Mouse (Mus musculus) intestine, embryonic 16.5 days (tissue): ENCODE data around the gene Hspg2. TPM values are rescaled to one million over a fixed set of nuclear protein-coding genes. Genes with fewer than 3 reads are reported as not detected.

Experiments used
- ATAC-seq: fragments of 200-750 bp; cut with Nextera tagmentation; 2 replicates; pipeline ENCODE4 v1.8.0; 2017; ENCODE audit warnings: moderate TSS enrichment, moderate library complexity
- H3K27ac ChIP-seq: fragments of 300-500 bp; sonication (generic); 2 replicates; pipeline ENCODE4 v1.5.1; 2014; ENCODE audit warnings: mild to moderate bottlenecking, low read length
- H3K27me3 ChIP-seq: fragments of 300-500 bp; sonication (generic); replicated peaks from 2 replicates; pipeline ENCODE4 v1.6.1; 2014; ENCODE audit warnings: low read length, control low read depth, mixed read lengths; ENCODE audit not compliant: control insufficient read depth, insufficient read depth
- H3K36me3 ChIP-seq: fragments of 300-500 bp; sonication (generic); 2 replicates; pipeline ENCODE4 v1.6.1; 2014; ENCODE audit warnings: low read length, control low read depth; ENCODE audit not compliant: control insufficient read depth, insufficient read depth
- H3K4me1 ChIP-seq: fragments of 300-500 bp; sonication (generic); 2 replicates; pipeline ENCODE4 v1.6.1; 2014; ENCODE audit warnings: low read length, control low read depth, mixed read lengths; ENCODE audit not compliant: control insufficient read depth, insufficient read depth
- H3K4me2 ChIP-seq: fragments of 300-500 bp; sonication (generic); 2 replicates; pipeline ENCODE4 v1.6.1; 2014; ENCODE audit warnings: low read depth, low read length, control low read depth
- H3K4me3 ChIP-seq: fragments of 300-500 bp; sonication (generic); 2 replicates; pipeline ENCODE4 v1.5.1; 2014; ENCODE audit warnings: mild to moderate bottlenecking, low read length
- H3K9ac ChIP-seq: fragments of 300-500 bp; sonication (generic); 2 replicates; pipeline ENCODE4 v1.6.1; 2014; ENCODE audit warnings: low read depth, low read length
- H3K9me3 ChIP-seq: fragments of 300-500 bp; sonication (generic); 2 replicates; pipeline ENCODE4 v1.6.1; 2016; ENCODE audit warnings: low read length, control low read depth; ENCODE audit not compliant: control insufficient read depth
- WGBS: fragments of 180-500 bp; shearing (Covaris S2); extraction: QIAGEN DNeasy Blood & Tissue Kit; methylation state at CpG from one replicate; pipeline ENCODE4 v1.1.7; 2014; 5-methylcytosine and 5-hydroxymethylcytosine counted together
- polyA plus RNA-seq: library from polyadenylated mRNA; unstranded; fragments of >200 nt; fragmentation: Nextera tagmentation; extraction: Ambion mirVana; gene quantifications from 2 replicates; pipeline ENCODE4 v1.2.1, GENCODE M21; 2015

Gene Hspg2
- polyA plus RNA-seq, 1 experiment from 2014 or later = 24.5 TPM

GRCm38 (mm10) chr4:137476065-137476760, 7.6 kb downstream of the Hspg2 start:
- ATAC-seq = peak; percentile 80
- peaks cover 81% of the 10 kb centered on the region for H3K4me1 ChIP-seq
- 20% methylated on average over 10 of the region's 10 CpGs for WGBS

GRCm38 (mm10) chr4:137476761-137477237, 8.2 kb downstream of the Hspg2 start:
- no peaks in the 10 kb centered on the region for H3K9me3 ChIP-seq
- H3K4me1 ChIP-seq = peaks cover 82% of the 10 kb centered on the region
- H3K9ac ChIP-seq = peak overlapping the region; percentile 55
- H3K27ac ChIP-seq = peak overlapping the region; percentile 81
- no peaks in the 10 kb centered on the region for H3K27me3 ChIP-seq
- peak; percentile 14 for ATAC-seq
- peak overlapping the region; percentile 36 for H3K4me3 ChIP-seq
- peak overlapping the region; percentile 56 for H3K4me2 ChIP-seq
- 14% methylated on average over 17 of the region's 17 CpGs for WGBS
- H3K36me3 ChIP-seq = no peaks in the 10 kb centered on the region

More at GRCm38 (mm10) chr4:137476065-137476760, 7.6 kb downstream of the Hspg2 start:
- Histone ChIP-seq H3K27me3 (no peaks in the 10 kb centered on the region), H3K9ac (peak overlapping the region; percentile 55), H3K4me2 (peak overlapping the region; percentile 56), H3K36me3 (no peaks in the 10 kb centered on the region), H3K27ac (peak overlapping the region; percentile 81), H3K4me3 (peak overlapping the region; percentile 36), H3K9me3 (no peaks in the 10 kb centered on the region)

- Histone ChIP-seq H3K4me1 (peaks cover 90% of the 10 kb centered on the region), H3K9ac (peak overlapping the region; percentile 55; the same call in 1 of the 2 replicates), H3K4me3 (no peak overlapping the region), H3K4me2 (0 out of 2 replicates have a peak overlapping the region, but pooled peaks have one; percentile 56), H3K27me3 (no peaks in the 10 kb centered on the region), H3K36me3 (no peaks in the 10 kb centered on the region), H3K27ac (peak overlapping the region; percentile 81), H3K9me3 (no peaks in the 10 kb centered on the region)
- ATAC-seq = no peak
- WGBS = 59% methylated on average over 6 of the region's 6 CpGs
These were observed 9.0 kb downstream of the Hspg2 start for GRCm38 (mm10) chr4:137477611-137478010.

GRCm38 (mm10) chr4:137478306-137478705, 9.7 kb downstream of the Hspg2 start:
- no peaks in the 10 kb centered on the region for H3K9me3 ChIP-seq
- H3K4me3 ChIP-seq = no peak overlapping the region
- peak overlapping the region; percentile 34 for H3K27ac ChIP-seq
- no peak overlapping the region for H3K4me2 ChIP-seq
- H3K36me3 ChIP-seq = no peaks in the 10 kb centered on the region
- no peak for ATAC-seq
- H3K4me1 ChIP-seq = peaks cover 86% of the 10 kb centered on the region
- no peaks in the 10 kb centered on the region for H3K27me3 ChIP-seq
- 67% methylated on average over 5 of the region's 5 CpGs for WGBS
- no peak overlapping the region for H3K9ac ChIP-seq

- Histone ChIP-seq H3K27me3 (no peaks in the 10 kb centered on the region), H3K9ac (no peak overlapping the region), H3K4me2 (peak overlapping the region; percentile 46; the same call in 1 of the 2 replicates), H3K9me3 (no peaks in the 10 kb centered on the region), H3K36me3 (no peaks in the 10 kb centered on the region), H3K4me1 (peaks cover 83% of the 10 kb centered on the region), H3K4me3 (no peak overlapping the region), H3K27ac (peak overlapping the region; percentile 71; the same call in 1 of the 2 replicates)
- ATAC-seq = peak; percentile 14
- 18% methylated on average over 6 of the region's 6 CpGs for WGBS
These were observed 11.2 kb downstream of the Hspg2 start for GRCm38 (mm10) chr4:137479757-137480156.

GRCm38 (mm10) chr4:137480191-137480992, 11.8 kb downstream of the Hspg2 start:
- Histone ChIP-seq H3K4me2 (peak overlapping the region; percentile 46), H3K9me3 (no peaks in the 10 kb centered on the region), H3K4me3 (0 out of 2 replicates have a peak overlapping the region, but pooled peaks have one; percentile 4), H3K36me3 (no peaks in the 10 kb centered on the region), H3K9ac (peak overlapping the region; percentile 41), H3K27ac (peak overlapping the region; percentile 71), H3K4me1 (peaks cover 88% of the 10 kb centered on the region), H3K27me3 (no peaks in the 10 kb centered on the region)
- WGBS = 27% methylated on average over 19 of the region's 19 CpGs
- ATAC-seq = peak; percentile 54

GRCm38 (mm10) chr4:137480993-137481340, 12.4 kb downstream of the Hspg2 start:
- H3K36me3 ChIP-seq = no peaks in the 10 kb centered on the region
- H3K4me2 ChIP-seq = peak overlapping the region; percentile 46
- ATAC-seq = no peak
- no peaks in the 10 kb centered on the region for H3K27me3 ChIP-seq
- peak overlapping the region; percentile 71 for H3K27ac ChIP-seq
- WGBS = 5% methylated on average over 1 of the region's 1 CpGs
- H3K9me3 ChIP-seq = no peaks in the 10 kb centered on the region
- H3K9ac ChIP-seq = peak overlapping the region; percentile 41
- 0 out of 2 replicates have a peak overlapping the region, but pooled peaks have one; percentile 4 for H3K4me3 ChIP-seq
- peaks cover 88% of the 10 kb centered on the region for H3K4me1 ChIP-seq

- Histone ChIP-seq H3K27ac (peak overlapping the region; percentile 71), H3K4me1 (peaks cover 88% of the 10 kb centered on the region), H3K4me3 (no peak overlapping the region), H3K9me3 (no peaks in the 10 kb centered on the region), H3K4me2 (peak overlapping the region; percentile 46; the same call in 1 of the 2 replicates), H3K27me3 (no peaks in the 10 kb centered on the region), H3K9ac (peak overlapping the region; percentile 41; the same call in 1 of the 2 replicates), H3K36me3 (no peaks in the 10 kb centered on the region)
- no peak for ATAC-seq
- WGBS = 37% methylated on average over 13 of the region's 13 CpGs
These were observed 12.9 kb downstream of the Hspg2 start for GRCm38 (mm10) chr4:137481381-137482030.

GRCm38 (mm10) chr4:137483871-137484270, 15.3 kb downstream of the Hspg2 start:
- H3K27me3 ChIP-seq = no peaks in the 10 kb centered on the region
- no peak overlapping the region for H3K9ac ChIP-seq
- 41% methylated on average over 16 of the region's 16 CpGs for WGBS
- no peak overlapping the region for H3K4me3 ChIP-seq
- H3K27ac ChIP-seq = peak overlapping the region; percentile 93; the same call in 1 of the 2 replicates
- H3K4me2 ChIP-seq = no peak overlapping the region
- ATAC-seq = no peak
- H3K9me3 ChIP-seq = no peaks in the 10 kb centered on the region
- no peaks in the 10 kb centered on the region for H3K36me3 ChIP-seq
- H3K4me1 ChIP-seq = peaks cover 88% of the 10 kb centered on the region
